Mouse (Mus musculus) intestine, embryonic 16.5 days (tissue): ENCODE measurements around the gene Mien1. TPM values are rescaled to one million over a fixed set of nuclear protein-coding genes. Genes with fewer than 3 reads are reported as not detected.

Experiments used
- ATAC-seq: fragments of 200-750 bp; cut with Nextera tagmentation; 2 replicates; pipeline ENCODE4 v1.8.0; 2017; ENCODE audit warnings: moderate TSS enrichment, moderate library complexity
- H3K27ac ChIP-seq: fragments of 300-500 bp; sonication (generic); 2 replicates; pipeline ENCODE4 v1.5.1; 2014; ENCODE audit warnings: mild to moderate bottlenecking, low read length
- H3K27me3 ChIP-seq: fragments of 300-500 bp; sonication (generic); replicated peaks from 2 replicates; pipeline ENCODE4 v1.6.1; 2014; ENCODE audit warnings: low read length, control low read depth, mixed read lengths; ENCODE audit not compliant: control insufficient read depth, insufficient read depth
- H3K36me3 ChIP-seq: fragments of 300-500 bp; sonication (generic); 2 replicates; pipeline ENCODE4 v1.6.1; 2014; ENCODE audit warnings: low read length, control low read depth; ENCODE audit not compliant: control insufficient read depth, insufficient read depth
- H3K4me1 ChIP-seq: fragments of 300-500 bp; sonication (generic); 2 replicates; pipeline ENCODE4 v1.6.1; 2014; ENCODE audit warnings: low read length, control low read depth, mixed read lengths; ENCODE audit not compliant: control insufficient read depth, insufficient read depth
- H3K4me2 ChIP-seq: fragments of 300-500 bp; sonication (generic); 2 replicates; pipeline ENCODE4 v1.6.1; 2014; ENCODE audit warnings: low read depth, low read length, control low read depth
- H3K4me3 ChIP-seq: fragments of 300-500 bp; sonication (generic); 2 replicates; pipeline ENCODE4 v1.5.1; 2014; ENCODE audit warnings: mild to moderate bottlenecking, low read length
- H3K9ac ChIP-seq: fragments of 300-500 bp; sonication (generic); 2 replicates; pipeline ENCODE4 v1.6.1; 2014; ENCODE audit warnings: low read depth, low read length
- H3K9me3 ChIP-seq: fragments of 300-500 bp; sonication (generic); 2 replicates; pipeline ENCODE4 v1.6.1; 2016; ENCODE audit warnings: low read length, control low read depth; ENCODE audit not compliant: control insufficient read depth
- WGBS: fragments of 180-500 bp; shearing (Covaris S2); extraction: QIAGEN DNeasy Blood & Tissue Kit; methylation state at CpG from one replicate; pipeline ENCODE4 v1.1.7; 2014; 5-methylcytosine and 5-hydroxymethylcytosine counted together
- polyA plus RNA-seq: library from polyadenylated mRNA; unstranded; fragments of >200 nt; fragmentation: Nextera tagmentation; extraction: Ambion mirVana; gene quantifications from 2 replicates; pipeline ENCODE4 v1.2.1, GENCODE M21; 2015

Mien1 gene
- polyA plus RNA-seq, 1 experiment from 2014 or later, result 279 TPM

GRCm38 (mm10) chr11:98417074-98417473 is 21.7 kb downstream of the Mien1 start:
- Histone ChIP-seq H3K36me3 (peaks cover 6% of the 10 kb centered on the region; the same call in 1 of the 2 replicates), H3K4me1 (peaks cover 45% of the 10 kb centered on the region), H3K9ac (no peak overlapping the region), H3K27me3 (no peaks in the 10 kb centered on the region), H3K27ac (no peak overlapping the region), H3K9me3 (no peaks in the 10 kb centered on the region), H3K4me2 (no peak overlapping the region), H3K4me3 (no peak overlapping the region)
- ATAC-seq, result no peak
- 83% methylated on average over 1 of the region's 1 CpGs for WGBS

DNA sequence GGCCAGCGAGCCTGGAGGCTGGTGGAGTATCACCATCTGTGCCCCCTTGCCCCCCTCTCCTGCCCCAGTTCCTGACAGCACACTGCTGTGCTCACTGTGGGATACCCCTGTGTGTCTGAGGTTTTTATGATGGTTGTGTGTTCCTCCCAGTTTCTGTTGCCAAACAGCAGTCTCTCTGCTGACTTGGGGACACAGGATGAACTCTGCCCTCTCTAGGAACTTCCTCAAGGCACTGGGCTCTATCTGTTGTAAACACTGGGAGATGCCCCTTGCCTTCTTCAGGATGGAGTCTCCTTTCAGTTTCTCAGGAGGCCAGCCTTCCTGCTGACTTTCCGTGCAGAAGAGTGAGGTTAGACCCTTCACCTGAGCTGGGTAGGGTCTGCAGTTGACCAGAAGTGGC is 24.6 kb downstream of the Mien1 start:
- Histone ChIP-seq H3K36me3 (no peaks in the 10 kb centered on the region), H3K9me3 (no peaks in the 10 kb centered on the region), H3K9ac (peak overlapping the region; percentile 95), H3K4me1 (peaks cover 58% of the 10 kb centered on the region), H3K4me3 (peak overlapping the region; percentile 96), H3K27me3 (no peaks in the 10 kb centered on the region), H3K4me2 (peak overlapping the region; percentile 74), H3K27ac (peak overlapping the region; percentile 95)
- WGBS, result 17% methylated on average over 2 of the region's 2 CpGs
- peak; percentile 24 for ATAC-seq

GRCm38 (mm10) chr11:98413731-98414130 is 25.1 kb downstream of the Mien1 start:
- Histone ChIP-seq H3K36me3 (no peaks in the 10 kb centered on the region), H3K4me2 (peak overlapping the region; percentile 74), H3K27ac (peak overlapping the region; percentile 95), H3K4me3 (peak overlapping the region; percentile 96), H3K4me1 (peaks cover 61% of the 10 kb centered on the region), H3K9me3 (no peaks in the 10 kb centered on the region), H3K9ac (peak overlapping the region; percentile 95), H3K27me3 (no peaks in the 10 kb centered on the region)
- 20% methylated on average over 7 of the region's 7 CpGs for WGBS
- peak; percentile 13 for ATAC-seq

GRCm38 (mm10) chr11:98412797-98413301 is 25.9 kb downstream of the Mien1 start:
- peaks cover 56% of the 10 kb centered on the region for H3K4me1 ChIP-seq
- under 1% methylated on average over 40 of the region's 40 CpGs for WGBS
- H3K27ac ChIP-seq, result peak overlapping the region; percentile 95
- peak overlapping the region; percentile 74 for H3K4me2 ChIP-seq
- no peaks in the 10 kb centered on the region for H3K9me3 ChIP-seq
- H3K9ac ChIP-seq, result peak overlapping the region; percentile 95
- H3K27me3 ChIP-seq, result no peaks in the 10 kb centered on the region
- peak; percentile 19; the same call in 1 of the 2 replicates for ATAC-seq
- peak overlapping the region; percentile 96 for H3K4me3 ChIP-seq
- H3K36me3 ChIP-seq, result no peaks in the 10 kb centered on the region

DNA sequence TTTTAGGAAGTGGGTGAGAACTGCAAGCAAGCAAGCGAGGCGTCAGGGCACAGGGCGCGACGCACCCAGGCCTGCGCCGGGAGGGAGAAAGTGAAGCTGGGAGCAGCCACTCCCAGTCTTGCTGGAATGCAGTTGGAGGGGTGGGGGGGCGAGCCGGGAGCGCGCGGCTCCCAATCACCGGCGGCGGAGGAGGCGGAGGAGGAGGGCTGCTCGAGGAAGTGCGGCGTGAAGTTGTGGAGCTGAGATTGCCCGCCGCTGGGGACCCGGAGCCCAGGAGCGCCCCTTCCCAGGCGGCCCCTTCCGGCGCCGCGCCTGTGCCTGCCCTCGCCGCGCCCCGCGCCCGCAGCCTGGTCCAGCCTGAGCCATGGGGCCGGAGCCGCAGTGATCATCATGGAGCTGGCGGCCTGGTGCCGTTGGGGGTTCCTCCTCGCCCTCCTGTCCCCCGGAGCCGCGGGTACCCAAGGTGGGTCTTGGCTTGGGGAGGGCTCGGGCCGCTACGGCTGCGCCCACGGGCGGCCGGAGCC is 26.5 kb downstream of the Mien1 start, which contains the start of gene Erbb2:
TSS of gene Erbb2 (plus strand) at position 198 of the 524 bp plus-strand sequence.
- Histone ChIP-seq H3K9me3 (no peaks in the 10 kb centered on the region), H3K27ac (peak within 1 kb of the TSS; percentile 95), H3K9ac (peak within 1 kb of the TSS; percentile 95), H3K4me2 (peak within 1 kb of the TSS; percentile 74), H3K36me3 (no peaks in the 10 kb centered on the region), H3K27me3 (no peaks in the 10 kb centered on the region), H3K4me3 (peak within 1 kb of the TSS; percentile 96), H3K4me1 (peaks cover 52% of the 10 kb centered on the region)
- ATAC-seq, result peak; percentile 85
- under 1% methylated on average over 46 of the region's 49 CpGs for WGBS

DNA sequence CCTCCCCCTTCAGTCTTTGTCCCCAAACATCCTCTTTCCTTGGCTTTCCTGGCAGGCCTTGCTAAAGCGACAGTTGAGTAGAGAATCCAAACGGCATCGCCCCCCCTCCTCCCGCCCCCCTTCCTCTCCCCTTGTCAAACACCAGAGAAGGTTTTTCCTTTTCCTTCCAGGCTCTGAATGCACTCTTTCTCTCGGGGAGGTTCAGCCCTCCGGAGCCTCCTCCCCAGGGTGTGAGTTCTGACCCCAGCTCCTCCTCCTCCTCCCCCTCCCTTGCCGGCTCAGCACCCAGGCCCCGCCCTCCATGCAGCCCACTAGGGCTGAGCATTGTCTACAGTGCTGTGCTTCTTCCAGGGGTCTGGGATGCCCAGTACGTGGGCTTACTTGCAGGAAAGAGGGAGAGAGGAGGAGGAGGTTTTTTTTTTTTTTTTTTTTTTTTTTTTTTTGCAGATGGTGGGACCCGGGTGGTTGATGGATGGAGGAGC is 29.4 kb downstream of the Mien1 start:
- Histone ChIP-seq H3K4me2 (peak overlapping the region; percentile 41), H3K9ac (peak overlapping the region; percentile 49), H3K9me3 (no peaks in the 10 kb centered on the region), H3K36me3 (no peaks in the 10 kb centered on the region), H3K4me1 (peaks cover 28% of the 10 kb centered on the region), H3K27me3 (no peaks in the 10 kb centered on the region), H3K27ac (peak overlapping the region; percentile 72), H3K4me3 (no peak overlapping the region)
- peak; percentile 27; the same call in 1 of the 2 replicates for ATAC-seq
- 5% methylated on average over 10 of the region's 10 CpGs for WGBS

GRCm38 (mm10) chr11:98408872-98409271 is 29.9 kb downstream of the Mien1 start:
- Histone ChIP-seq H3K4me2 (peak overlapping the region; percentile 41), H3K4me1 (peaks cover 23% of the 10 kb centered on the region), H3K9me3 (no peaks in the 10 kb centered on the region), H3K27me3 (no peaks in the 10 kb centered on the region), H3K27ac (peak overlapping the region; percentile 72), H3K9ac (peak overlapping the region; percentile 49), H3K4me3 (no peak overlapping the region), H3K36me3 (no peaks in the 10 kb centered on the region)
- peak; percentile 20; the same call in 1 of the 2 replicates for ATAC-seq
- 29% methylated on average over 8 of the region's 8 CpGs for WGBS

DNA sequence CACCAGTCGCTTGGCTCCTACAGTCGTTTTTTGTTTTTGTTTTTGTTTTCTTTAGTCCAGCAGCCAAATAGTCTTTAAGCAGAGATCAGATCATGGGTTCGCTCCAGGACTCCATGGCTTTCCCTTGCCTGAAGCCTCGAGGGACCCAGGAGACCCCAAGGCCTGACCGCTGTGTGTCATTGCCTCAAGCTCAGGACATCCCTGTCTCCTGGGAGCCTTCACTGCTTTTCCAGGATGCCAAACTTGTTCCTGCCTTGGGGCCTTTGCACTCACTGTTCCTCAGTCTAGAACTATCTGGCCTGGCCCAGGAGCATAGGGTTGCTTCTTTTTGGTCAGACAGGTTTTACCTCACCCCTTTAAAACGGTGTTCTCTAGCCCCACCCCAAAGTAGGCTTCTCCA is 32.2 kb downstream of the Mien1 start:
- H3K27me3 ChIP-seq, result no peaks in the 10 kb centered on the region
- WGBS, result 73% methylated on average over 6 of the region's 6 CpGs
- H3K9me3 ChIP-seq, result no peaks in the 10 kb centered on the region
- no peak overlapping the region for H3K27ac ChIP-seq
- H3K4me2 ChIP-seq, result no peak overlapping the region
- ATAC-seq, result no peak
- H3K36me3 ChIP-seq, result no peaks in the 10 kb centered on the region
- no peak overlapping the region for H3K4me3 ChIP-seq
- H3K4me1 ChIP-seq, result peaks cover 14% of the 10 kb centered on the region
- H3K9ac ChIP-seq, result no peak overlapping the region

DNA sequence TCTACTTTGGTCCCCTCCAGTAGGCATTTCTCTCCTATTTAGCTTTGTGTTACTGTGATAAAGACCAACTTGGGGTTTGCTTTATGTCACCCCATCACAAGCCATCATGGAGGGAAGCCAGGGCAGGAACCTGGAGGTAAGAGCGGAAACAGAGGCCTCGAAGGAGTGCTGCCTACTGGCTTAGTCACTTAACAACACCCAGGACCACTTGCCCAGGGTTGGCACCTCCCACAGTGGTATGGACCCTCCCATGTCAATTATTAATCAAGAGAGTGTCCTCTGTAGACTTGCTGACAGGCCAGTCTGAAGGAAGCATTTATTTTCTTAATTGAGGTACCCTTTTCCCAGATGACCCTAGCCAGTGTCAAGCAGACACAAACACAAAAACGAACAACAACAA is 38.0 kb downstream of the Mien1 start:
- WGBS, result 44% methylated on average over 3 of the region's 3 CpGs
- H3K4me3 ChIP-seq, result peak overlapping the region; percentile 79
- H3K27me3 ChIP-seq, result no peaks in the 10 kb centered on the region
- peak; percentile 71 for ATAC-seq
- H3K4me2 ChIP-seq, result peak overlapping the region; percentile 80
- peak overlapping the region; percentile 90 for H3K9ac ChIP-seq
- H3K9me3 ChIP-seq, result no peaks in the 10 kb centered on the region
- H3K36me3 ChIP-seq, result no peaks in the 10 kb centered on the region
- H3K4me1 ChIP-seq, result peaks cover 15% of the 10 kb centered on the region; the same call in 1 of the 2 replicates
- H3K27ac ChIP-seq, result peak overlapping the region; percentile 100
